Mouse (Mus musculus): ENCODE measurements around the gene Aip.
"Not testable (repeated sequence)": the region's sequence is repeated elsewhere in the genome, so short reads cannot be mapped to it uniquely, and the experiment has no call there.

The Aip gene

DNA sequence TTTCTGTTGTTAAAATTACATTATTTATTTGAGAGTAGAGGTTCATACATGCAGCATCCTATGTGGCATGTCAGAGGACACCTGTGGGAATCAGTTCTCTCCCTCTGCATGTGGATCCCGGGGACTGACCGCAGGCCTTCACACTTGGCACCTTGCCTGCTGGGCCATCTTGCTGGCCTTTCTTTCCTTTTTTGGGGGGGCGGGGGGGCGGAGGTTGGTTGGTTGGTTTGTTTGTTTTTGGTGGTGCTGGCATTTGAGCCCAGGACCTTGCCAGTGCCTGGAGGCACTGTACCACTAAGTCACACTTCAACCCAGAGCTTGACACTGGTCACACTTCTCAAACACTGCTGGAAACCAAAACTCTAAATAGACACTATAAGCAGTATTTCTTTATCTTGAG, 8.7 kb upstream of the Aip start:
- DNase-seq: no peak

DNA sequence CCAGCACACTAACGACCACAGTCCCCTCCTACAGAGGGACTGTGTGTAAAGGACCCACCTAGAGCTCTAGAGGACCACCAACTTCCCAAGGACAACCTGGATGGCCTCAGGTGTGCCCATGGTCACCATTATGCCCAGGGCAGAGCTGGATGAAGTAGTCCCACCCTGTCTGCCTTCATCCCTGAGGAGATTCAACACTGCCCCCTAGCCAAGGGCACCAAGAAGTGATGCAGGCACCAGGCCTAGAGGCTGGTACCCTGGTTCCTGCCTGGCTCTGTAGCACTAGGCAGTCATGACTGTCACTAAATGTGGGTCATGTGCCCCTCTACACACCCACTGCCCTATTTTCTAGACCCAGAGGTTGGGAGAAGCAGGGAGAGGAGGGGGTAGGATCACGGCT, 6.1 kb upstream of the Aip start:
- DNase-seq: no peak

GRCm38 (mm10) chr19:4131075-4131474, 5.4 kb upstream of the Aip start:
- DNase-seq: no peak

DNA sequence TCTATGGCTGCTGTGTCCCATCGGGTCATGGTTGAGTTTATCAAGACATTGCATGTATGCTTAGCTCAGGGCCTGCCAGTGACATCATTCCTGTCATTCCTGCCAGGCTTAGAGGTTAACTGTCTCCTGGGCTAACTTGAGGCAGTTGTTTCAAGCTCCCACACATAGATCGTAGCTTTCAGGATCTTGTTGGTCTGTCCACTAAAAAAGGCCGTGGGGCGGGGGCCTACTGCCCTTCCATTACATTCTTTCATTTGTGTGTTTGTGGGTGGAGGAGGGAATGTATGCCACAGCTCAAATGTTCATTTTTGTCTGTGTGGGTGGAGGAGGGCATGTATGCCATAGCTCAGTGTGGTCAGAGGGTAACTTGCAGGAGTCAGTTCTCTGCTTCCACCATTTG, 4.4 kb upstream of the Aip start:
- DNase-seq: no peak

- DNase-seq: no peak
These were observed 3.8 kb upstream of the Aip start for GRCm38 (mm10) chr19:4129462-4129861.

GRCm38 (mm10) chr19:4126759-4127495, 1.3 kb upstream of the Aip start:
- DNase-seq: peak; percentile 62 to 64

DNA sequence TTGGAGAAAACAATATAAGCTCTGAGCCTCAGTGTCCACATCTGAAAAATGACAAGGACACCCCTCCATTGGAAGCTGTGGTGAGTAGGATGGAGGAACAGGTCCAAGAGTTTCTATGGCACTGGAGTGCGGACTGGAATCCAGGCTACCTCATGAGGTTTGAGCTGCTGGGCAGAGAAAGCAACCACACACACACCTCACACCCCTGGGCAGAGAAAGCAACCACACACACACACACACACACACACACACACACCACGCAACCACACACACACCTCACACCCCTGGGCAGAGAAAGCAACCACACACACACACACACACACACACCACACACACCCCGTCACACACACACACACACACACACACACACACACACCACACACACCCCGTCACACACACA, 390 bp downstream of the Aip start:
- DNase-seq: not testable (repeated sequence)

DNA sequence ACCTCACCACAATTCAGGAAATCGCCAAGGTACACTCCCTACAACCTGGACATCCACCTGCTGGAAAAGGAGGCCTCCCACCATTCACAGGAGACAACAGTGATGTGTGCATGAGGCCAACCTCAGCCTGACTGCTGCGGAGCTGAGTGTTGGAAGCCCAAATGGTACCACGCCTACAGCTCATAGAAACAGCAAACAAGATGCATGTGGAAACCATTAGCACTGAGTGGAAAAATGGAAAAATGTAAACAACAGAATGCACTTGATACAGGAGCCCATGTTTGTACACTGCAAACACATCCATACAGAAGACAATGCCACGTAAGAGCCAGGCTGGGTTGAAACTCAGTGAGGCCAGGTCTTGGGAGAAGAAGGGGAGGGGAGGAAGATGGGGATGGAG, 1.2 kb downstream of the Aip start:
- DNase-seq: no peak

- no peak for DNase-seq
These were observed 3.0 kb downstream of the Aip start for GRCm38 (mm10) chr19:4122411-4123370.

GRCm38 (mm10) chr19:4121896-4122295, 3.8 kb downstream of the Aip start:
- DNase-seq: not testable (repeated sequence)

- peak; percentile 98 to 99 for DNase-seq
These were observed 4.4 kb downstream of the Aip start for GRCm38 (mm10) chr19:4121097-4121805.

GRCm38 (mm10) chr19:4120496-4120895, 5.2 kb downstream of the Aip start:
- DNase-seq: no peak

DNA sequence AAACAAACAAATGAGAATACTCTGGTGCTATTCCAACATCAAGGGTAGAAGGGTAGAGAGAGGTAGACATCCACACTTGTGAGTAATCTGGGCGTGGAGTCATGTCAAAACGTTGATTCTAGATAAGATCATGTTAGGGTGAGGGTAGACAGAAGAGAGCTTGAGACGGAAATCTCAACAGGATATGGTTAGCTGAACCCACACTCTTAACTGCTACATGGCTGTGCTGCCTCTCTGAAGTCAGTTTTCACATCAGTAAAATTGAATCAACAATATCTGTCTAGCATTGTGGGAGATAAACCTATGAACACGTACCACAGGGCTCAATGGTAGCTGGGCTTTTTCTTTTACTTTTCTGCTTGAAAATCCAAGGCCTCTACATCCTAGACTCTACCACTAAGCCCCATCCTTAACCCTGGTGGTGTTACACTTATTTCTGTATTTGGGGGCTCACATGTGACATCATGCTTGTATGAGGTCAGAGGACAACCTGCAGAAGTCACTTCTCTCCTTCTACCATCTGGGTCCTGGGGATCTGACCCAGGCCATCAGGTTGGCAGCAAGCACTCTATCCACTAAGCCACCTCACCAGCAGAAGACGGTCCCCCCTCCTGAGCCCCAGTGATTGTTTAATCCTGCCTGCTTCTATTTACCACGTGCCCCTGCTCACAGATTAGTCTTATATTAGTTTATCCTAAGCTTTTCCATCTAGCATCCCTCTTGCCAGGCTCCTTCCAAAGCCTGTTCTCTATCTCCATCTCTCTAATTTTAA, 5.8 kb downstream of the Aip start:
- no peak for DNase-seq

GRCm38 (mm10) chr19:4118350-4118749, 7.3 kb downstream of the Aip start:
- DNase-seq: no peak

- DNase-seq: no peak
These were observed 8.7 kb downstream of the Aip start for GRCm38 (mm10) chr19:4117006-4117405.

GRCm38 (mm10) chr19:4115816-4116215, 9.8 kb downstream of the Aip start:
- DNase-seq: no peak

DNA sequence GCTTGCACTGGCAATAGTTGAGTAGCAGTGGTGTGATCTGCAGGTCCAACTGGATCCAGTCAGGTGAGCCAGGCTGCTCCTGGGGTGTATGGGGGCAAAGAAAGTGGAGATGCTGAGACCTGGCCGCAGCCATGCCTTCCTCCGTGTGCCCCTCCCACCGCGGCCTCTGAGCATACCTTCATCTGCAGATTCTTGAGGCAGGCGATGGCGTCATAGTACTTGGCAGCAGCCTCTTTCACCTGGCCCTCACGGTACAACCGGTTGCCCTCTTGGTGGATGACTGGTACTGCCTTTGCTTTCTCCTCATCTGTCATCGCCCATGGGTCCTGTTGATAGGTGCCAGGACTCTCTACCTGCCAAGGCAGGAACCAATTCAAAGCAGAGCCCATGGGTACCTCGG, 10.5 kb downstream of the Aip start:
- no peak for DNase-seq

GRCm38 (mm10) chr19:4114551-4114950, 11.1 kb downstream of the Aip start:
- no peak for DNase-seq

GRCm38 (mm10) chr19:4113806-4114230, 11.8 kb downstream of the Aip start:
- peak; percentile 38 to 45 for DNase-seq

- DNase-seq: peak; percentile 83 to 86
These were observed 12.4 kb downstream of the Aip start for GRCm38 (mm10) chr19:4113186-4113805.

DNA sequence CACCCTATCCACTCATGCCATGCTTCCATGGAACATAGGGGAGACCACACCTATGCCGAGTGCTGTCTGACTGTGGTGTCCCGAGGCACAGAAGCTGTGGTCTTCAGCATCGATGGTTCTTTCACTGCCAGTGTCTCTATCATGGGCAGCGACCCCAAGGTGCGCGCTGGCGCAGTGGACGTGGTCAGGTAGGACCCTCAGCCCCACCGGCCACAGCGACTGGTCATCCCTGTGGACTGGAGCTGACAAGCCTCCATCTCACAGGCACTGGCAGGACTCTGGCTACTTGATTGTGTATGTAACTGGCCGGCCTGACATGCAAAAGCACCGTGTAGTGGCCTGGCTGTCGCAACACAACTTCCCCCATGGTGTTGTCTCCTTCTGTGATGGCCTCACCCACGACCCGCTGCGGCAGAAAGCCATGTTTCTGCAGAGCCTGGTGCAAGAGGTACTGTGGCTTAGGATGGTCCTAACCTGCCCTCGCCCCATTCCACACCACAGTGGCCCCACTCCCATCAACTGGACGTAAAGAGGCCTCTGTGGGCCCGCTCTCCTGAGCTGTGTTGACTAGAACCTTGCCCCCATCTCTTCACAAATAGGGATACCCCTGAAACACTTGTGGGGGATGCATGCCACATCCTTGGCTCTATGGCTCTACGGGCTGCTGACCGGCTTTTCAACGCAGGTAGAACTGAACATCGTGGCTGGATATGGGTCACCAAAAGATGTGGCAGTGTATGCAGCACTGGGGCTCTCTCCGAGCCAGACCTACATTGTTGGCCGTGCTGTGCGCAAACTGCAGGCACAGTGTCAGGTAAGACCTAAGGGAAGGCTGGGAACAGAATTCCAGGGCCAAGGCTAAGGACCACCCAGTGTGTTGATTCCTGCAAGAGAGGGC, 13.3 kb downstream of the Aip start:
- DNase-seq: peak in 1 of 2 experiments; percentile 36

All from lung, adult 18-20 months (tissue).